Mouse (Mus musculus): Measurements from ENCODE around the gene Scp2.

DNA sequence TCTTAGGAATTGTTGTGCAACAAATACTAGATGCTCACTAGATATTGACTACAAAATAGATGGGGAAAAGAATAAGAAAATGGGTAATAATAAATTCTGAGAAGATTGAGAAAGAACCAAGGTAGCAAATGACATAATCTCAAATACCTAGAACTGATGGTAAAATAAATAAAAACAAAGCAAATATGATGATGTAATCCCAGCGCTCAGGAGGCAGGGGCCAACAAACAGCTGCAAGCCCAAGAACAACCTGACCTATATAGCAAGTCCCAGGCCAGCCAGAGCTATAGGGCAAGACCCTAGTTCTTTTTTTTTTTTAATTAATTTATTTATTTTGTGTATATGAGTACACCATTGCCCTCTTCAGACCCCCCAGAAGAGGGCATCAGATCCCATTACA lies 20.7 kb downstream of the Scp2 start:
- TF ChIP-seq CTCF (IDR thresholded peaks at IDR 0.05) (no peak), EP300 (IDR thresholded peaks at IDR 0.05) (no peak)

Measured in lung, postnatal 0 days (tissue).